Mouse (Mus musculus): ENCODE data around the gene Dcaf17. TPM values are rescaled to one million over a fixed set of nuclear protein-coding genes. Genes with fewer than 3 reads are reported as not detected.

Gene Dcaf17
- polyA plus RNA-seq, 1 experiment from 2014 or later, result 14.7 TPM

DNA sequence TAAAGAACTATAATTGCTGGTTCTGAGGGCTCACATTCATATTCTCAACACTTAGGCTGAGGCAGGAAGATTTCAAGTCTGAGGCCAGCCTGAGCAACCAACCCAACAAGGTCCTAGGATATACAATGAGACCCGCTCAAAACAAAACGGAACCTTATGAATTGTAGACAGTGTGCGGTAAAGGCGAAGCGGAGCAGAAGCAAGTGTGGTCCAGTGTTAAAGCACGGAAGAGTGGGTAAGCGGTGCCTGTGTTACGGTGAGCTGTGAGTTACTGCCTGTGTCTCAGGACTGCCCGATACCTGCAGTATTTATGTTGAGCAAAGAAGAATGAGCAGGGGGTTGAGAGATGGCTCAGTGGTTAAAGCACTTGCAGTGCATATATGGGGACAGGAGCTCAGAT, 27.5 kb upstream of the Dcaf17 start:
- no peaks in the 10 kb centered on the region for H3K9me3 ChIP-seq (replicated peaks)
- H3K27me3 ChIP-seq, result no peaks in the 10 kb centered on the region
- H3K27ac ChIP-seq (replicated peaks), result no peak overlapping the region
- H3K4me2 ChIP-seq, result no peak overlapping the region
- H3K9ac ChIP-seq, result no peak overlapping the region
- H3K4me1 ChIP-seq (replicated peaks), result peaks cover 29% of the 10 kb centered on the region; the same call in 1 of the 2 replicates
- no peaks in the 10 kb centered on the region for H3K36me3 ChIP-seq (replicated peaks)
- no peak for ATAC-seq (ENCODE audit: insufficient read depth)
- no peak overlapping the region for H3K4me3 ChIP-seq (replicated peaks)
- 92% methylated on average over 9 of the region's 9 CpGs for WGBS (ENCODE audit: insufficient replicate concordance)

DNA sequence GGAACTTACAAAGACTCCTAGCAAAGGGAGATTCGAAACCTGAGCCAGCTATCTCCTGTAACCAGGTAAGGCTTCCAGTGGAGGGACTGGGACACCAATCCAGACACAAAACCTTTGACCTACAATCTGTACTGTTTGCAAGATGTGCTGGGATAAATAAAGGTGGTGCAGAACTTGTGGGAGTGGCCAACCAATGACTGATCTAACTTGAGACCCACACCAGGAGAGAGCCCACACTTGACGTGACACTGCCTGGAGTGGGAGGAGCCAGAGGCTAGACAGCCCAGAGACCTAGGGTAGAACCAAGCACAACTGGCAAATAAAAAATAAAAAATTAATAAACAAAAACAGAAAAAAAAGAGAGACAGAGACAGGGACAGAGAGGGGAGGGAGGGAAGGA, 24.5 kb upstream of the Dcaf17 start:
- Histone ChIP-seq H3K9ac (no peak overlapping the region), H3K27me3 (no peaks in the 10 kb centered on the region), H3K4me1 (replicated peaks) (peaks cover 31% of the 10 kb centered on the region), H3K9me3 (replicated peaks) (no peaks in the 10 kb centered on the region), H3K36me3 (replicated peaks) (no peaks in the 10 kb centered on the region), H3K4me2 (no peak overlapping the region), H3K27ac (replicated peaks) (no peak overlapping the region), H3K4me3 (replicated peaks) (no peak overlapping the region)
- 55% methylated on average over 2 of the region's 2 CpGs for WGBS (ENCODE audit: insufficient replicate concordance)
- ATAC-seq (ENCODE audit: insufficient read depth), result no peak

DNA sequence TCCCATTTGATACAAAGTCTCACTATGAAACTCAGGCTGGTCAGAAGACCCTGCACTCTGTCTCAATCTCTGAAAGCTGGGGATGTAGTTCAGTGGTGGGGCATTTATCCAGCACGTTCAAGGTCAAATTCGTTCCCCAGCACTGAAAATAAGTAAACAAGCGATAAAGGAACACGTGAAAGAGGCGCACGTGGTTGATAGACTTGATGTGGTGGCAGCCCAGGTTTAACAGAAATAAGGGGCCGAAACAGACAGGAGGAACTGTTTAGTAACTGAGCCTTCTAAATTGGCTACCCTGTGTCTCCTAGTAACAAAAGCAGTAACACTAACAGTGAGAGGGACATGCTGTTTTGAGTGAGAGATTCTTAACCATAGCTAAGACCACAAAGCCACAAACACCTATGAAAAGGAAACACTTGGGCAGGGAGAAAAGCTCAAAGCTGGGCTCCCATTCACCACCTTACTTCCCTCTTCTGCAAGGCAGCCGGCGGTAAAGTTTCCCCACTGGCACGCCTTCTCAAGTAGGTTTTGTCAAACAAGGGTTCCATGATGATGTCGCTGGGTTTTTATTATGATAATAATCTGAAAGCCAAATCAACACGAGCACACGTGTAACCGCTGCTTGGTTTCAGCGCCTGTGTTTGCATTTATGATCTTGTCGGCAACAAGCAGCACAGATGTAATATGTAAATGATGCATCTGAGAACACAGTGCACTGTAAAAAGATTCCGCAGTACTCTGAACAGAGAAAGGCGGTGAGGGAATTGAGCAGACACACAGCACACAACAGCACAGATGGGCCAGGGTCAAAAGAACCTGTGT, 22.9 kb upstream of the Dcaf17 start:
- no peak overlapping the region for H3K4me2 ChIP-seq
- no peak overlapping the region for H3K4me3 ChIP-seq (replicated peaks)
- no peaks in the 10 kb centered on the region for H3K9me3 ChIP-seq (replicated peaks)
- no peak overlapping the region for H3K27ac ChIP-seq (replicated peaks)
- H3K4me1 ChIP-seq (replicated peaks), result peaks cover 26% of the 10 kb centered on the region
- no peak overlapping the region for H3K9ac ChIP-seq
- WGBS (ENCODE audit: insufficient replicate concordance), result 38% methylated on average over 18 of the region's 18 CpGs
- no peak for ATAC-seq (ENCODE audit: insufficient read depth)
- H3K36me3 ChIP-seq (replicated peaks), result no peaks in the 10 kb centered on the region
- no peaks in the 10 kb centered on the region for H3K27me3 ChIP-seq

DNA sequence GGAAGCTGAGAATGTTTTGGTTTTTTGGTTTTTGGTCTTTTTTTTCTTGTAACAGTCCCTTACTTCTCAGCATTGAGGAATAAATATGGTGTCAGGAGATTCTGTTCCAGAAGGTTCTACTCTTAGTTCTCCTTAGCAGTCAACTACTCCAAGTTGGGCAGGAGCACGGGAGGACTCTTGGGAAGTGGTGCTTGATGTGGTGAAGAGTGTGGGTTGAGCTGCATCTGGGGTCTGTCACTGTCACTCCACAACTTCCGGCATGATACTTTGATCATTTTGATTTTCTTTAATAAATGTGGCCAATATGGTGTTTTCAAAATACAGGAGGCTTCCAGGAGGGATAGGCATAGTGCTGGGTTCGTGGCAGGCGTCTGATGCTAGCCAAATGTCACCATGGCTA, 22.1 kb upstream of the Dcaf17 start:
- Histone ChIP-seq H3K27ac (replicated peaks) (no peak overlapping the region), H3K9ac (no peak overlapping the region), H3K27me3 (no peaks in the 10 kb centered on the region), H3K4me2 (no peak overlapping the region), H3K4me1 (replicated peaks) (peaks cover 26% of the 10 kb centered on the region), H3K9me3 (replicated peaks) (no peaks in the 10 kb centered on the region), H3K4me3 (replicated peaks) (no peak overlapping the region), H3K36me3 (replicated peaks) (no peaks in the 10 kb centered on the region)
- no peak for ATAC-seq (ENCODE audit: insufficient read depth)
- 79% methylated on average over 4 of the region's 4 CpGs for WGBS (ENCODE audit: insufficient replicate concordance)

DNA sequence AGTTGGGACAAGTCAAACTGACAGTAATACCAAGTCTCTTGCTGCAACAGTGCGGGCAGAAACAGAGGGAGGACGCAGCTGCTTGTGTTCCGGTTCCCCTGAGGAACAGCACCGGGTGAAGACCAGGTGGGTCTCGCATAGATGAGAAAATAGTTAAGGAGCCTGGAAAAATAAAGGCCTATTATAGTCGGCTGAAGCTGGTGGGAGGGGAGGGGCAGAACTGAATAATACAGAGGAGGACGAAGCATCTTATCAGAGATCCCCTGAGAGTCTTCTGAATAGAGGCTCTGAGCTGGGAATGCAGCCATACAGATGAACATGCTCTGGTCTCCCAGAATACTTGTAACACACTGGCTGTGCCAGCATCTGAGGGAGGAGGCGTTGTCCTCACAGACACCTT, 21.1 kb upstream of the Dcaf17 start:
- ATAC-seq (ENCODE audit: insufficient read depth), result no peak
- Histone ChIP-seq H3K4me2 (no peak overlapping the region), H3K36me3 (replicated peaks) (no peaks in the 10 kb centered on the region), H3K27me3 (no peaks in the 10 kb centered on the region), H3K4me3 (replicated peaks) (no peak overlapping the region), H3K4me1 (replicated peaks) (peaks cover 26% of the 10 kb centered on the region), H3K9ac (no peak overlapping the region), H3K9me3 (replicated peaks) (no peaks in the 10 kb centered on the region), H3K27ac (replicated peaks) (no peak overlapping the region)
- WGBS (ENCODE audit: insufficient replicate concordance), result 66% methylated on average over 8 of the region's 8 CpGs

DNA sequence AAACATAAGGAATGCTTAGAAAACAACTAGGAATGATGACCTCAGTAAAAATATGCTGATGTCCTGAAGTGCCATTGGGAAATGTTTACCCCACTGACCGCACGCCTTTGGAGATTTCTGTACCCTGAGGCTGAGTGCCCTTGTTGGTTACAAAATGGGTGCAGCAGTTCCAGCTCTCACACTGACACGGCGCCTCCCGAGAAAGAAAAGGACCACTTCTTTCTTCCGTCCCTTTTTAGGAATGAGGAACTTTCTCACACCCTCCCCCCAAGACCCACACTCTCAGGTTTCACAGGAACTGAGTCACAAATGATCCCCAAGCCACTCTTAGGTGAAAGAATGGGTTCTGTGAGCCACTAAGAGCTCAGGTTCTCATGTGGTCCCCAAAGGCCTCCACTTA, 17.7 kb upstream of the Dcaf17 start:
- H3K4me3 ChIP-seq (replicated peaks), result no peak overlapping the region
- WGBS (ENCODE audit: insufficient replicate concordance), result 57% methylated on average over 6 of the region's 6 CpGs
- H3K9ac ChIP-seq, result no peak overlapping the region
- H3K27me3 ChIP-seq, result no peaks in the 10 kb centered on the region
- ATAC-seq (ENCODE audit: insufficient read depth), result no peak
- H3K9me3 ChIP-seq (replicated peaks), result no peaks in the 10 kb centered on the region
- H3K4me2 ChIP-seq, result no peak overlapping the region
- peaks cover 7% of the 10 kb centered on the region for H3K4me1 ChIP-seq (replicated peaks)
- H3K27ac ChIP-seq (replicated peaks), result no peak overlapping the region
- no peaks in the 10 kb centered on the region for H3K36me3 ChIP-seq (replicated peaks)

DNA sequence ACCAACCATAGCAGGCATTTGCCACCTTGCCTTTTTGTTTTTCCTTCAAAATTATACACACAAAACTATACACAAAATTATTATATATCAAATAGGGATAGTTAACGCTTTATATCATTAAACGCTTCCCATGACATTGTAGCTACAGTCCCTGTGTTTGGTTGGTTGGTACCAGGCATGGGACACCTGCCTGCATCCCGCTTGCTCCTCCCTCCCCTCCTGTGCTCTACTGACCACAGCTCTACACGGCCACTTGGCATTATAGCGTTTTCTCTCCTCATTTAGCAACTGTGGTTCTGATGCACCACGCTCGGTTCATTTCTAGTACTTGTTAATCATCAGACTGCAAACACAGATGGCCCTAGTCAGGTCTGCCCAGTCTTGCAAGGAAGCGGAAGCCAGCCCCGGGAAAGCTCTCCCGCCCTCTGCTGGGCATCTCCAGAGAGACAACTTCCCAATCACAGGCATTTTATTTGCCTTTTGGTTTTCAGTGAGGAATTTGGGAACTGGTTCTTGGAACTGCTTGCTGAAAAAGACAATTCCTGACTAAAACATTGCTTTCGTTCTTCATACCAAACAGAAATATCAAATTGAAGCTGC, 15.5 kb upstream of the Dcaf17 start:
- no peak overlapping the region for H3K9ac ChIP-seq
- no peak for ATAC-seq (ENCODE audit: insufficient read depth)
- no peaks in the 10 kb centered on the region for H3K9me3 ChIP-seq (replicated peaks)
- no peak overlapping the region for H3K27ac ChIP-seq (replicated peaks)
- no peaks in the 10 kb centered on the region for H3K36me3 ChIP-seq (replicated peaks)
- no peaks in the 10 kb centered on the region for H3K27me3 ChIP-seq
- H3K4me3 ChIP-seq (replicated peaks), result no peak overlapping the region
- peaks cover 2% of the 10 kb centered on the region; the same call in 1 of the 2 replicates for H3K4me1 ChIP-seq (replicated peaks)
- H3K4me2 ChIP-seq, result no peak overlapping the region
- 50% methylated on average over 11 of the region's 11 CpGs for WGBS (ENCODE audit: insufficient replicate concordance)

DNA sequence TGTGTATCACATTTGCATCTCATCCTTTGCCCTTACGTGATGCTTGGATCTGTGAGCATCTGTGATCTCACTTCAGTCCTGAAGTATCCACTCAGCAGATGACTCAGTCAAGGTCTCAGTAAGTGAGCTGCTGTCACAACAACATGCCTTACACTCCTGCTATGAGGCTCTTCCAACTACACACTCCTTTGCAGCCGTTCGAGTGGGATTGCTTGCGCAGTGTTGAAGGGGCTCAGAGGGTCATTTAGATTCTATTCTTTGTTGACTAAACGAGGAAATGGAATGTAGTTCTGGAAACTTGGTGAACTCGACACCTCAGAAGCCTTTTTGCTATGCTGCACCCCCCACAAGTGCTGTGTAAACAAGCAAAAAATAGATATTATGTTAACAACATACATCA, 9.0 kb upstream of the Dcaf17 start:
- Histone ChIP-seq H3K27me3 (no peaks in the 10 kb centered on the region), H3K27ac (replicated peaks) (no peak overlapping the region), H3K9me3 (replicated peaks) (no peaks in the 10 kb centered on the region), H3K4me3 (replicated peaks) (no peak overlapping the region), H3K4me1 (replicated peaks) (peaks cover 13% of the 10 kb centered on the region), H3K36me3 (replicated peaks) (no peaks in the 10 kb centered on the region), H3K4me2 (no peak overlapping the region), H3K9ac (no peak overlapping the region)
- no peak for ATAC-seq (ENCODE audit: insufficient read depth)
- WGBS (ENCODE audit: insufficient replicate concordance), result 66% methylated on average over 6 of the region's 6 CpGs

DNA sequence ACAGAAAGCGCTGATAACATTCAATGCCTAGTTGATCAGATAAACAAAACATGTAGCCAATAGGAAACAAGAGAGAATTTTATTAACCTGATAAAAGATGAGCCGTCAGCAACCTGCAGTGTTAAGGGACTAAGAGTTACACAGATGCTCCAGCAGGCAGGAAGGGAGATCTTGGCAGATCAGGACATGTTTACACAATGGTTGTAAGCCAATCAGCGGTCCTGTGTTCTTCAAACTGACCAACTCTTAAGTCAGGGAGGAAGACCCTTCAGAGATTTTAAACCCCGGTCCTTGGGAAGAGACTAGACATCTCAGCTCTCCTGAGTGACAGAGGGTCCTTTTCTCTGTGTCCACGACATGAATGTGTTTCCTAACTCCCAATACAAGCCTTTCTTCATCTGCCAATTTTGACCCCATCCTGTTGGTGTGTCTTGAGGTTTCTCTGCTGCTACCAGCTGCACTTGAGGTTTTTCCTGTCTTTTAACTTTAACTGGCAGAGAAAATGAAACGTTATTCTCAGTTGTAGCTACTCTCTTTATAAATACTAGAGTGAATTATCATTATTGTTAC, 8.3 kb upstream of the Dcaf17 start:
- H3K9me3 ChIP-seq (replicated peaks), result no peaks in the 10 kb centered on the region
- H3K9ac ChIP-seq, result no peak overlapping the region
- H3K27ac ChIP-seq (replicated peaks), result no peak overlapping the region
- H3K36me3 ChIP-seq (replicated peaks), result no peaks in the 10 kb centered on the region
- peaks cover 13% of the 10 kb centered on the region for H3K4me1 ChIP-seq (replicated peaks)
- no peak overlapping the region for H3K4me2 ChIP-seq
- H3K4me3 ChIP-seq (replicated peaks), result no peak overlapping the region
- 43% methylated on average over 6 of the region's 6 CpGs for WGBS (ENCODE audit: insufficient replicate concordance)
- H3K27me3 ChIP-seq, result no peaks in the 10 kb centered on the region
- no peak for ATAC-seq (ENCODE audit: insufficient read depth)

DNA sequence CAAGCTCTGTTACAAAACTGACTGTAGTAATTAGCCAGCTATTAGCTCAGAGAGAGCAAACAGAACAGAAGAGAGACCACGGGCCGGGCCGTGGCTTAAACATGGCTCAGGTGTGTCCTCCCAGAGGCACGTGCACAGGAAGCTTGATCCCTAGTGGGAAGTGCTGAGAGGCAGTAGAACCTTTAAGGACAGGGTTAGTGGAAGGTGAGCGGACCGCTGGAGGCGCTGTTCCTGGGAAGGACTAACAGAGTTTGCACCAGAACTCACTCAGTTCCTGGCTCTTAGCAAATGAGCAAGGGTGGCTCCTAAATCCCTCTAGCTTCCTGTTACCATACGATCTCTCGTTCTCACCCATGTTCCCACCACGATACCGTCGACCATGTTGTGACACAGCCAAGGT, 6.2 kb upstream of the Dcaf17 start:
- ATAC-seq (ENCODE audit: insufficient read depth), result no peak
- Histone ChIP-seq H3K27me3 (no peaks in the 10 kb centered on the region), H3K36me3 (replicated peaks) (no peaks in the 10 kb centered on the region), H3K4me2 (no peak overlapping the region), H3K27ac (replicated peaks) (no peak overlapping the region), H3K9me3 (replicated peaks) (no peaks in the 10 kb centered on the region), H3K4me3 (replicated peaks) (no peak overlapping the region), H3K4me1 (replicated peaks) (peaks cover 21% of the 10 kb centered on the region), H3K9ac (no peak overlapping the region)
- 73% methylated on average over 12 of the region's 12 CpGs for WGBS (ENCODE audit: insufficient replicate concordance)

DNA sequence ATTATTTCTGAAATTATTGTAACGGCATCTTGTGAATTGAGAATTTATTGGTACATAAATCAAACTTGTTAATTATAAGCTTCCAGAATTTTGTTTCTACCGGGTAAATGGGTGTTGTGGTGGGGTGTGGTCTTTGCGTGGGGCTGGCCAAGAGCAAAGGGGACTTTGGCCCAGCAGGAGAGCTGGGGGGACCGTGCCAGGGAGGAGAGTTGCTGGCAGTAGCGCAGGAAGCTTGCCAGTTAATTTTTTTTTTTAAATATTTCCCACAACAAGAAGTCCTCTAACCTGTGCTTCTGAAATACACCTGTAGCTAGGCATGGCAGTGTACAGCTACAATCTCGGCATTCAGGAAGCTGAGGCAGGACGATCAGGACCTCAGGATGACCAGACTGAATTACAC, 4.6 kb upstream of the Dcaf17 start:
- WGBS (ENCODE audit: insufficient replicate concordance), result 77% methylated on average over 7 of the region's 7 CpGs
- Histone ChIP-seq H3K4me1 (replicated peaks) (peaks cover 31% of the 10 kb centered on the region), H3K27me3 (no peaks in the 10 kb centered on the region)

More for the DNA sequence above, 4.6 kb upstream of the Dcaf17 start:
- no peaks in the 10 kb centered on the region for H3K36me3 ChIP-seq (replicated peaks)
- H3K9ac ChIP-seq, result no peak overlapping the region
- no peak overlapping the region for H3K4me2 ChIP-seq
- no peak overlapping the region for H3K27ac ChIP-seq (replicated peaks)
- no peak for ATAC-seq (ENCODE audit: insufficient read depth)
- H3K4me3 ChIP-seq (replicated peaks), result no peak overlapping the region
- H3K9me3 ChIP-seq (replicated peaks), result no peaks in the 10 kb centered on the region

Measured in liver, embryonic 15.5 days (tissue).